Mouse (Mus musculus) kidney, embryonic 14.5 days (tissue): Measurements from ENCODE around the gene Mettl6. TPM values are rescaled to one million over a fixed set of nuclear protein-coding genes. Genes with fewer than 3 reads are reported as not detected.
"Not testable (repeated sequence)": the region's sequence is repeated elsewhere in the genome, so short reads cannot be mapped to it uniquely, and the experiment has no call there.

ENCODE experiments used
- ATAC-seq: fragments of 200-750 bp; cut with Nextera tagmentation; 2 replicates; pipeline ENCODE4 v1.8.0; 2017; ENCODE audit warnings: moderate number of reproducible peaks, mild to moderate bottlenecking, moderate TSS enrichment, moderate library complexity; ENCODE audit not compliant: low FRiP score, low TSS enrichment
- H3K27ac ChIP-seq: fragments of 300-500 bp; sonication (generic); 2 replicates; pipeline ENCODE4 v1.5.1; 2014; ENCODE audit warnings: low read depth, mild to moderate bottlenecking, low read length, moderate library complexity, mixed read lengths
- H3K27me3 ChIP-seq: fragments of 300-500 bp; sonication (generic); 2 replicates; pipeline ENCODE4 v1.6.1; 2014; ENCODE audit warnings: mild to moderate bottlenecking, low read length; ENCODE audit not compliant: control insufficient read depth, insufficient read depth
- H3K36me3 ChIP-seq: fragments of 300-500 bp; sonication (generic); 2 replicates; pipeline ENCODE4 v1.6.1; 2014; ENCODE audit warnings: low read length, mixed read lengths; ENCODE audit not compliant: control insufficient read depth, insufficient read depth
- H3K4me1 ChIP-seq: fragments of 300-500 bp; sonication (generic); 2 replicates; pipeline ENCODE4 v1.6.1; 2014; ENCODE audit warnings: low read length, mixed read lengths; ENCODE audit not compliant: control insufficient read depth, insufficient read depth
- H3K4me2 ChIP-seq: fragments of 300-500 bp; sonication (generic); replicated peaks from 2 replicates; pipeline ENCODE4 v1.6.1; 2014; ENCODE audit warnings: low read depth, mild to moderate bottlenecking, low read length
- H3K4me3 ChIP-seq: fragments of 300-500 bp; sonication (generic); 2 replicates; pipeline ENCODE4 v1.5.1; 2014; ENCODE audit warnings: mild to moderate bottlenecking, low read length
- H3K9ac ChIP-seq: fragments of 300-500 bp; sonication (generic); 2 replicates; pipeline ENCODE4 v1.6.1; 2014; ENCODE audit warnings: low read depth, mild to moderate bottlenecking, low read length, moderate library complexity
- H3K9me3 ChIP-seq: fragments of 300-500 bp; sonication (generic); 2 replicates; pipeline ENCODE4 v1.6.1; 2016; ENCODE audit warnings: low read length; ENCODE audit not compliant: control insufficient read depth
- WGBS: fragments of 180-500 bp; shearing (Covaris S2); extraction: QIAGEN DNeasy Blood & Tissue Kit; methylation state at CpG from one replicate; pipeline ENCODE4 v1.1.7; 2014; 5-methylcytosine and 5-hydroxymethylcytosine counted together
- polyA plus RNA-seq: library from polyadenylated mRNA; unstranded; fragments of >200 nt; fragmentation: Nextera tagmentation; extraction: Ambion mirVana; gene quantifications from 2 replicates; pipeline ENCODE4 v1.2.1, GENCODE M21; 2014

Mettl6 gene
- polyA plus RNA-seq, 1 experiment from 2014 or later: 62.4 TPM

DNA sequence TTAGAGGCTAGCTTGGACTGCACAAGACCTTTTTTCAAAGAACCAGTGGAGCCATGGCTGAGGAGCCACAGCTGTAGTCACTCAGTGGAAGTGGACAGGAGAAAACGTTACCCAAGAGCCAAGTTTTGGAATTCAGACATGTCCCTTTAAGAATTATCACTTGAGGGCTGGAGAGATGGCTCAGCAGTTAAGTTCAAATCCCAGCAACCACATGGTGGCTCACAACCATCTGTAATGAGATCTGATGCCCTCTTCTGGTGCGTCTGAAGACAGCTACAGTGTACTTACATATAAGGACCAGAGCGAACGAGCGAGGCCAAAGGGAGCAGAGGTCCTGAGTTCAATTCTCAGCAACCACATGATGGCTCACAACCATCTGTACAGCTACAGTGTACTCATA lies 32.6 kb downstream of the Mettl6 start:
- not testable (repeated sequence) for H3K27me3 ChIP-seq, H3K4me1 ChIP-seq, H3K27ac ChIP-seq, H3K9ac ChIP-seq, ATAC-seq, H3K36me3 ChIP-seq, H3K4me3 ChIP-seq, H3K4me2 ChIP-seq, H3K9me3 ChIP-seq
- 75% methylated on average over 5 of the region's 5 CpGs for WGBS

DNA sequence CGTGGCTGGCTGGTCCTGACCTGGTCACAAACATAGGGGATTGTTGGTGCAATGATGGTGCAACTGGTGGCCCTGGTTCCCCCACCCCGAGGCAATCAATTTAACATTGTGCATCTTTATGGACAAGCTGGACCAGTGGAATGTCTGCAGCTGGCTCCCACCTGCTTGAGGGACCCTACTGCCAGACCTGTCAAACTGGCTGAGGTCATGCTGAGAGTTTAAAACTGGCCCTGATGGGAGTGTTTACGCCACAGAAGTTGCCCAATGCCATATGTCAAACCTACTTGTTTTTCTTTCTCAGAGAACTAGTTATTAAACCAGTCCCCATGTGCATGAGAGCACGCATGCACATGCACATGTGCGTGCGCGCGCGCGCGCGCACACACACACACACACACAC lies 36.8 kb downstream of the Mettl6 start:
- no peaks in the 10 kb centered on the region for H3K27me3 ChIP-seq
- no peak overlapping the region for H3K4me3 ChIP-seq
- H3K9ac ChIP-seq: no peak overlapping the region
- H3K4me2 ChIP-seq: no peak overlapping the region
- no peaks in the 10 kb centered on the region; the same call in 1 of the 2 replicates for H3K4me1 ChIP-seq
- H3K27ac ChIP-seq: no peak overlapping the region
- ATAC-seq: no peak
- H3K36me3 ChIP-seq: no peaks in the 10 kb centered on the region
- WGBS: 82% methylated on average over 12 of the region's 12 CpGs
- no peaks in the 10 kb centered on the region for H3K9me3 ChIP-seq

DNA sequence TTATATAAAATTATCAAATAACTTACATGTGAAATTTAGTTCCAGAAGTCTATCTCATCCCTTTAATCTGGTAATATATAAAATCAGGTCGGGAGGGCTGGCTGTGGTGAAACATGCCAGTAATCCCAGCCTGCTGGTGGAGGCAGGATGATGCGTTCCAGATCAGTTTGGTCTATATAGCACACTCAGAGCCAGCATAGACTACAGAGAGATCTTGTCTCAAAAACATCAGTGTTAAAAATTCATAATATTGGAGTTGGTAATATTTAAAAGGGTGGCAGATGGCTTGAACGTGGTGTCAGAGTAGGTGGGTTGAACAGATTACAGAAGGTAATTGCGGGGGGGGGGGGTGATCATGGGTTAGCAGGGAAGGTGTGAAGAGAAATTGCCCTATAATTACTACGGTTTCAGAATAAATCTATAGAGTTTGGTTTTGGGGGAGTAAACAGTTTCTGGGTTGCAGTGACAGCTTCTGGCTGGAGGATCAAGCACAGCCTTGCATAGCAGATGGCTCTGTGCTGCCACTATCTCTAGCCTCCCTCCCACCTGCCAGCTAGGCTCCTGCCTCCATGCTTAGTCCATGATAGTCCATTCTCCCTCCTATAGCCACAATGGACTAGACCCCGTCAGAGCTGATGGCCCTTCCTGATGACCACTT lies 38.6 kb downstream of the Mettl6 start:
- 88% methylated on average over 6 of the region's 6 CpGs for WGBS
- no peak overlapping the region for H3K4me3 ChIP-seq
- no peaks in the 10 kb centered on the region for H3K9me3 ChIP-seq
- no peaks in the 10 kb centered on the region for H3K36me3 ChIP-seq
- H3K27ac ChIP-seq: no peak overlapping the region
- no peak overlapping the region for H3K9ac ChIP-seq
- ATAC-seq: no peak
- H3K4me1 ChIP-seq: no peaks in the 10 kb centered on the region; the same call in 1 of the 2 replicates
- H3K27me3 ChIP-seq: no peaks in the 10 kb centered on the region
- no peak overlapping the region for H3K4me2 ChIP-seq

DNA sequence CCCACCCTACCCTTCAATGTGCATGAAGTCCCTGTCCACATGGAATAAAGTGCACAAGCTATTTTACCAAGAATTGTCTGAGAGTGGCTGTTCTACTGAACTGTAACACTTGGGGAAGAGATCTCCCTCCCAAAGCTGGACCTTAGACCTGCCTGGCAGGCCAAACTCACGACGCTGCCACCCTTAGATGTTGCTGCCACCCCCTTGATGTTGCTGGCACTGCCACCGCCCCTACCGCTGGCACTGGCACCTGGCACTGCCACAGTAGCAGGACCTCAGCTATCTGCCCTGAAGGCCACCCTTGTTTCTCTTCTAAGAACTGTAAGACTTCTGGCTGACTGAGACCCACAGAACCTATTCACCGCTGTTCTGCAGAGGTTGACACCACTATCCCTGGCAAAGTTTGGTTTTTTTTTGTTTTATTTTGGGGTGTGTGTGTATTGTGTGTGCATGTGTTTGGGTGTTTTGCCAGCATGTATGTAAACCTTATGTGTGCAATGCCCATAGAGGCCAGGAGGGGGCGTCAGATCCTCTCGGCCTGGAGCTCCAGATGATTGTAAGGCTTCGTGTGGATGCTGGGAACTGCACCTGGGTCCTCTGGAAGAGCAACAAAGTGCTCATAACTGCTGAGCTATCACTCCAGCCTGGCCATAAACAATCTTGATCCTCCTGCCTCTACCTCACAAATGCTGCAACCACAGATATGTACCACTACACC lies 39.8 kb downstream of the Mettl6 start:
- no peak for ATAC-seq
- Histone ChIP-seq H3K4me3 (no peak overlapping the region), H3K4me1 (no peaks in the 10 kb centered on the region; the same call in 1 of the 2 replicates), H3K27ac (no peak overlapping the region), H3K27me3 (no peaks in the 10 kb centered on the region), H3K36me3 (no peaks in the 10 kb centered on the region), H3K9ac (no peak overlapping the region), H3K9me3 (no peaks in the 10 kb centered on the region), H3K4me2 (no peak overlapping the region)
- 83% methylated on average over 8 of the region's 8 CpGs for WGBS

DNA sequence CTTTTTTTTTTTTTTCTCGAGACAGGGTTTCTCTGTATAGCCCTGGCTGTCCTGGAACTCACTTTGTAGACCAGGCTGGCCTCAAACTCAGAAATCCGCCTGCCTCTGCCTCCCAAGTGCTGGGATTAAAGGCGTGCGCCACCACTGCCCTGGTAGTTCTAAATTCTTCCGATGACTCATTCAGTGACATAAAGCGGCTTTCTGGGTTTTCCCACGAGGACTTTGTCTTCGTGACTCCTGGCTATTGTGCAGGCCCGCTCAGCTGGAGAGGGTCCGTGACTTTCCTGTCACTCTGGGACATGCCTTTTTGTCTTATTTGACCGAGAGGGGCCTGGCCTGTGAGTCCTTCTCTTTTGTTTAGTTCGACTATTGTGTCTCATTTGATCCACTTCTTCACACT lies 40.9 kb downstream of the Mettl6 start:
- H3K9me3 ChIP-seq, H3K27me3 ChIP-seq, ATAC-seq, H3K36me3 ChIP-seq, H3K4me2 ChIP-seq, H3K27ac ChIP-seq, H3K4me1 ChIP-seq, H3K4me3 ChIP-seq, H3K9ac ChIP-seq: not testable (repeated sequence)
- WGBS: 84% methylated on average over 12 of the region's 12 CpGs

DNA sequence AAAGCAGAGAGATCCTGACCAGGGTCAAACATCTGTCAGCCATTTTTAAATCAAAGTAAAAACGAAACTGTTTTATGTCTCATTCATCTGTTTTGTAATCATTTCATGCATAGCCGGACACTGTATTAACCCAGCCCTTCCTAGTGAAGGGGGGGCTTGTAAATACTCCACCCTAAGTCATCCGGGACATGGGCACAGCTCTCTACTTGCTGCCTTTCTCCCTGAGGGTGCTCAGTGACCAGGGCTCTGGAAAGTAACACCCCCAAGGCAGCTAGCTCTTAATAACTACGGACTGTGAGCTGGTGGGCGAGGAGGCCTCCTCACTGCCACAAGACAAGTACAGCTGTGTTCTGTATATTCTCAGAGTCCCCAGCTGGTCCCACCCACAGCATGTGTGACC lies 45.8 kb downstream of the Mettl6 start:
- no peaks in the 10 kb centered on the region for H3K9me3 ChIP-seq
- H3K4me3 ChIP-seq: no peak overlapping the region
- no peaks in the 10 kb centered on the region for H3K36me3 ChIP-seq
- no peak overlapping the region for H3K9ac ChIP-seq
- H3K4me2 ChIP-seq: no peak overlapping the region
- 62% methylated on average over 5 of the region's 5 CpGs for WGBS
- no peak for ATAC-seq
- no peaks in the 10 kb centered on the region for H3K27me3 ChIP-seq
- no peak overlapping the region for H3K27ac ChIP-seq
- H3K4me1 ChIP-seq: no peaks in the 10 kb centered on the region

DNA sequence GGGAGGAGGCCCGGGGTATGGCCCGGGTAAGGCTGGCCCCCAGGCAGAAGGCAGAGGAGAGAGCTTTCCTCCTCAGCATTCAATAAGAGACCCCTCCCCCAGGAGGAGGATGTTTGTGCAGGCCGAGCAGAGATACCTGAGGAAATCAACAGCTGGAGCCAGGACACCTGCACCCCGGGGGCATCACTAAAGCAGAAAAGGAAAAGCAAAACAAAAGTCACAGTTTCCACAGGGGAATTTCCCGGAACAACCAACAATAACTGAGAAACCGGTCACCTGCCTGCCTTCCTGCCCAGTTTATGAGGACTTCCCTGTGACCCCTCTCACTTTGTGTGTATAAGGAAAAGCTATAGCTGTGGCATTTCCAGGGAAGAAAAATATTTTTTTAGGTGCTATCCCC lies 51.2 kb downstream of the Mettl6 start:
- Histone ChIP-seq H3K27ac (no peak overlapping the region), H3K36me3 (no peaks in the 10 kb centered on the region), H3K4me3 (no peak overlapping the region), H3K4me2 (no peak overlapping the region), H3K4me1 (no peaks in the 10 kb centered on the region), H3K9ac (no peak overlapping the region), H3K27me3 (no peaks in the 10 kb centered on the region), H3K9me3 (no peaks in the 10 kb centered on the region)
- 38% methylated on average over 6 of the region's 6 CpGs for WGBS
- ATAC-seq: no peak

DNA sequence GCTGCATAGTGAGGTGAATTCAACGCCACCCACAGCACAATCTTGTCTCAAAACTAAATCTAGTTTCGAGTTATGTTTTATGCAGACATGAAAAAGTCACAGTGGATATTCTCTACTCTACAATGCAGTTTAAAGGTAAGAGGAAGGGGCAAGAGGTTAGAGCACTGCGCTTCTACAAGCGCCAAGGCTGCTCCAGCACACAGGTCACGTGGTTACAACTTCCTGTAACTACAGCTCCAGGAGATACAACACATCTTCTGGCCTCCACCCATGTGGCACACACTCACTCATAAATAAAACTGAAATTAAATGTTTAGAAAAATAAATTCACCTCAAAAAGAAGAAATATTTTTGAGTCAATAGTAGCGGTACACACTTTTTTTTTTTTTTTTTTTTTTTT lies 54.1 kb downstream of the Mettl6 start:
- Histone ChIP-seq H3K27me3 (no peaks in the 10 kb centered on the region), H3K4me2 (no peak overlapping the region), H3K4me1 (no peaks in the 10 kb centered on the region), H3K9ac (no peak overlapping the region), H3K9me3 (no peaks in the 10 kb centered on the region), H3K36me3 (no peaks in the 10 kb centered on the region), H3K4me3 (no peak overlapping the region), H3K27ac (no peak overlapping the region)
- no peak for ATAC-seq
- WGBS: 84% methylated on average over 6 of the region's 6 CpGs

DNA sequence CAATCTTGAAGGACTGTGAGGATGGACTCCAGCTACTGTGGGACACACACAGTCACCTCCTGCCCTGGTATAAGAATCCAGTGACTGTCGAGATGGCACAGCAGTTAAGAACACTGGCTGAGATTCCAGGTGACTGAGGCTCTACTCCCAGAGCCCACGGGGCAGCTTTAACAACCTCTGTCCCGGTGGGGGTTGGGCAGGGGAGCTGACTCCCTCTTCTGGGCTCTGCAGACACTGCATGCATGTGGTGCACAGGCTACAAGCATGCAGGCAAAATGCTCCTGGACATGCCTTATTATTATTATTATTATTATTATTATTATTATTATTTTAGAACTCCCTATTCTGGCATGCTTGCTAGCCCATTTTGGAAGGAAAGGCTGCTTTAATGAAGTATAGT lies 54.6 kb downstream of the Mettl6 start:
- Histone ChIP-seq H3K9me3 (no peaks in the 10 kb centered on the region), H3K4me2 (no peak overlapping the region), H3K4me3 (no peak overlapping the region), H3K9ac (no peak overlapping the region), H3K27ac (no peak overlapping the region), H3K4me1 (peaks cover 2% of the 10 kb centered on the region; the same call in 1 of the 2 replicates), H3K27me3 (no peaks in the 10 kb centered on the region), H3K36me3 (no peaks in the 10 kb centered on the region)
- 33% methylated on average over 3 of the region's 3 CpGs for WGBS
- ATAC-seq: no peak
